Mouse (Mus musculus): ENCODE measurements around the gene Tnpo1.

- TF ChIP-seq EP300 (IDR thresholded peaks at IDR 0.05; ENCODE audit: low read depth) (no peak), CTCF (IDR thresholded peaks at IDR 0.05; ENCODE audit: low read depth) (no peak)
These were observed 18.5 kb upstream of the Tnpo1 start for GRCm38 (mm10) chr13:98944620-98945081.
